ENCODE assay signal across 18 mouse cellular contexts in the genomic region with DNA sequence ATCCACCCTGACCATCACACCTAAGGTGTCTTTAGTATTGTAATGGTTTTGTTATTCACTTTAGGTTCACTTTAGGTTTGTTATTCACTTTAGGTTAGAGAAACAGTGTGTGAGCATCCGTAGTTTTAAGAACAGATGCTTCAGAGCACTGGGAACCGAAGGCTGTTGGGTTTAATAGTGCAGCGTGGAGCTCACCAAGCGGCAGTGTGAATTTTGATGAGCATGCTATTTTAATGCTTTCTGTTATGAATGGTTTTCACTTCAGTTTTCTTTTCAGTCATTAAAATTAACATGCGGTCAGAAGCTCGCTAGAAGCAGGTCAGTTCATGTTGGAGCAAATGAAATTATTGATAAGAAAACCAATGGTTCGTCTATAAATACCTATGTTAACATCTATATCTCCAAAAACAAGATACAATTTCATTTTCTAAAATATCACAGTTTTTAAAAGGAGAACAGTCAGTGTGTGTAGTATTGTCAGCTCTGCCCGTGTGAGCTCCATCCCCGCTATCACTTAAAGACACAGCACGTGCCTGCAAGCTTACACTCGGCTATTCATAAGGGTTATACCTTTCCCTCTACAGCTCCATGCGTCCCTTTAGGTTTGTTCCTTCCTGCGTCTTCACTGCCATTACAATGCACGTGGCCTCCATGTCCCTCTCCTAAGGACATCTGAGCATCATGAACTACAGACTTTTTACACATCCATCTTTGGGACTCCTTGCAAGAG. TPM values are rescaled to one million over a fixed set of nuclear protein-coding genes. Genes with fewer than 3 reads are reported as not detected.
DNase-seq lines count a peak whose midpoint lies in the region; ATAC-seq and TF ChIP-seq lines count a peak whose summit lies in the region.
"Had no signal": no experiment of that assay in that cellular context is flagged by ENCODE, and none has a peak within 500 bp of the region (broad histone marks: within the 10 kb centered on the region; RNA-seq: fewer than 3 reads in every experiment).

No protein-coding gene starts in this region.

- no peaks in the 10 kb centered on the region for H3K36me3 ChIP-seq in forebrain, postnatal 0 days (ENCODE audit: insufficient read depth)
- no peaks in the 10 kb centered on the region for H3K36me3 ChIP-seq in forebrain, embryonic 15.5 days
- no peaks in the 10 kb centered on the region for H3K36me3 ChIP-seq in hindbrain, embryonic 16.5 days (ENCODE audit: control insufficient read depth, insufficient read depth, low read length)
- no peaks in the 10 kb centered on the region for H3K36me3 ChIP-seq in hindbrain, embryonic 12.5 days
- H3K36me3 ChIP-seq in ES-E14 (ENCODE audit: control insufficient read depth, insufficient read depth, low read length, poor library complexity, severe bottlenecking): peaks cover 2% of the 10 kb centered on the region; the same call in 1 of the 2 replicates
- H3K36me3 ChIP-seq: embryonic facial prominence, embryonic 12.5 days; forebrain, embryonic 12.5 days; heart, embryonic 13.5 days; hindbrain, embryonic 13.5 days had no signal

- H3K27ac ChIP-seq in forebrain, postnatal 0 days (ENCODE audit: low read depth, low read length): no peak overlapping the region
- H3K27ac ChIP-seq in forebrain, embryonic 15.5 days (replicated peaks): no peak overlapping the region
- H3K27ac ChIP-seq in hindbrain, embryonic 16.5 days (ENCODE audit: low read depth, low read length): no peak overlapping the region
- H3K27ac ChIP-seq in hindbrain, embryonic 12.5 days: no peak overlapping the region
- H3K27ac ChIP-seq in ES-E14 (ENCODE audit: insufficient read depth, low read depth, low read length, poor library complexity, severe bottlenecking): no peak overlapping the region
- H3K27ac ChIP-seq: embryonic facial prominence, embryonic 12.5 days; forebrain, embryonic 12.5 days; heart, embryonic 13.5 days; hindbrain, embryonic 13.5 days had no signal

- no peaks in the 10 kb centered on the region for H3K4me1 ChIP-seq in forebrain, postnatal 0 days (ENCODE audit: insufficient read depth)
- peaks cover 6% of the 10 kb centered on the region; the same call in 1 of the 2 replicates for H3K4me1 ChIP-seq in forebrain, embryonic 15.5 days
- H3K4me1 ChIP-seq in hindbrain, embryonic 16.5 days (ENCODE audit: control insufficient read depth, insufficient read depth, low read depth, low read length): no peaks in the 10 kb centered on the region
- H3K4me1 ChIP-seq in hindbrain, embryonic 12.5 days: peaks cover 3% of the 10 kb centered on the region; the same call in 1 of the 2 replicates
- peaks cover 6 to 16% of the 10 kb centered on the region in 2 experiments for H3K4me1 ChIP-seq in ES-E14 (ENCODE audit: control insufficient read depth in 2 of 2, insufficient read depth in 2 of 2, low read length in 2 of 2, poor library complexity in 1 of 2)
- H3K4me1 ChIP-seq: embryonic facial prominence, embryonic 12.5 days; forebrain, embryonic 12.5 days had no signal

- TF ChIP-seq CTCF in forebrain, postnatal 0 days (IDR thresholded peaks at IDR 0.05; ENCODE audit: low read depth): no peak

- H3K4me3 ChIP-seq in forebrain, postnatal 0 days (ENCODE audit: low read depth, low read length): no peak overlapping the region
- H3K4me3 ChIP-seq in forebrain, embryonic 15.5 days: no peak overlapping the region
- no peak overlapping the region for H3K4me3 ChIP-seq in hindbrain, embryonic 16.5 days (ENCODE audit: low read length)
- H3K4me3 ChIP-seq in hindbrain, embryonic 12.5 days: no peak overlapping the region
- H3K4me3 ChIP-seq in ES-E14 (ENCODE audit: insufficient read depth in 1 of 2, low read depth in 1 of 2, low read length in 2 of 2, poor library complexity in 1 of 2, severe bottlenecking in 1 of 2): no peak overlapping the region
- H3K4me3 ChIP-seq: embryonic facial prominence, embryonic 12.5 days; forebrain, embryonic 12.5 days; heart, embryonic 13.5 days; hindbrain, embryonic 13.5 days had no signal

- H3K9ac ChIP-seq in forebrain, postnatal 0 days: no peak overlapping the region
- no peak overlapping the region for H3K9ac ChIP-seq in forebrain, embryonic 15.5 days (replicated peaks)
- H3K9ac ChIP-seq in hindbrain, embryonic 16.5 days (ENCODE audit: low read depth, low read length): no peak overlapping the region
- H3K9ac ChIP-seq in hindbrain, embryonic 12.5 days: no peak overlapping the region
- H3K9ac ChIP-seq in ES-E14 (ENCODE audit: insufficient read depth, low read depth, low read length, poor library complexity, severe bottlenecking): no peak overlapping the region
- H3K9ac ChIP-seq: embryonic facial prominence, embryonic 12.5 days; forebrain, embryonic 12.5 days; hindbrain, embryonic 13.5 days had no signal

- in situ Hi-C loops in ES-E14 (cut with MboI; ENCODE audit: low sequenced_read_pairs in 2 of 2, unreplicated experiment in 2 of 2): no loop called here

- DNase-seq in forebrain, postnatal 0 days: peak; percentile 7
- DNase-seq in A20 (ENCODE audit: low read depth, low spot score) (peak; percentile 84), ES-E14 (ENCODE audit: low read depth, low spot score) (no peak)
- DNase-seq: adrenal gland, postnatal 10 days; cerebellum, adult 11-12 months; cerebellum, adult 9-10 months; cerebellum, postnatal 25 days; gastrocnemius, postnatal 14 days; heart, postnatal 36 days had no signal

- H3K9me3 ChIP-seq in forebrain, postnatal 0 days (ENCODE audit: low read length): no peaks in the 10 kb centered on the region
- H3K9me3 ChIP-seq in forebrain, embryonic 15.5 days: no peaks in the 10 kb centered on the region
- H3K9me3 ChIP-seq in hindbrain, embryonic 16.5 days (ENCODE audit: control insufficient read depth, low read length): no peaks in the 10 kb centered on the region
- no peaks in the 10 kb centered on the region for H3K9me3 ChIP-seq in hindbrain, embryonic 12.5 days (replicated peaks)
- no peaks in the 10 kb centered on the region for H3K9me3 ChIP-seq in ES-E14 (ENCODE audit: control insufficient read depth, insufficient read depth, low read depth, low read length)
- H3K9me3 ChIP-seq: embryonic facial prominence, embryonic 12.5 days; forebrain, embryonic 12.5 days; heart, embryonic 13.5 days; hindbrain, embryonic 13.5 days had no signal

- no peaks in the 10 kb centered on the region for H3K27me3 ChIP-seq in forebrain, postnatal 0 days (ENCODE audit: insufficient read depth, low read length)
- H3K27me3 ChIP-seq in forebrain, embryonic 15.5 days: no peaks in the 10 kb centered on the region
- H3K27me3 ChIP-seq in hindbrain, embryonic 16.5 days (replicated peaks; ENCODE audit: control insufficient read depth, insufficient read depth, low read length): no peaks in the 10 kb centered on the region
- H3K27me3 ChIP-seq in hindbrain, embryonic 12.5 days: no peaks in the 10 kb centered on the region
- H3K27me3 ChIP-seq: embryonic facial prominence, embryonic 12.5 days; forebrain, embryonic 12.5 days; heart, embryonic 13.5 days; hindbrain, embryonic 13.5 days had no signal

- 69% methylated on average over 14 of the region's 14 CpGs for WGBS in forebrain, postnatal 0 days
- WGBS in forebrain, embryonic 15.5 days: 83% methylated on average over 14 of the region's 14 CpGs
- 78% methylated on average over 14 of the region's 14 CpGs for WGBS in hindbrain, embryonic 16.5 days
- 89% methylated on average over 14 of the region's 14 CpGs for WGBS in hindbrain, embryonic 12.5 days

- ATAC-seq in forebrain, postnatal 0 days: no peak
- no peak for ATAC-seq in forebrain, embryonic 15.5 days (replicated peaks)
- 0 out of 2 replicates have a peak, but pooled peaks have one; percentile 19 for ATAC-seq in hindbrain, embryonic 16.5 days
- ATAC-seq in hindbrain, embryonic 12.5 days (ENCODE audit: low FRiP score): no peak
- ATAC-seq in monocyte, adult 5-6 weeks (replicated peaks; ENCODE audit: insufficient number of reproducible peaks, low FRiP score, low TSS enrichment, poor library complexity, severe bottlenecking): no peak
- ATAC-seq: intestine, embryonic 16.5 days had no signal

- no peak overlapping the region for H3K4me2 ChIP-seq in forebrain, postnatal 0 days (ENCODE audit: low read depth)
- no peak overlapping the region for H3K4me2 ChIP-seq in forebrain, embryonic 15.5 days (replicated peaks)
- H3K4me2 ChIP-seq in hindbrain, embryonic 16.5 days (ENCODE audit: low read length): no peak overlapping the region
- H3K4me2 ChIP-seq in hindbrain, embryonic 12.5 days (replicated peaks): no peak overlapping the region
- H3K4me2 ChIP-seq: embryonic facial prominence, embryonic 12.5 days; forebrain, embryonic 12.5 days; heart, embryonic 13.5 days; hindbrain, embryonic 13.5 days had no signal

TF ChIP-seq in ES-E14, 5 proteins besides CTCF, POLR2A, EP300 and RAD21:
- TF ChIP-seq ZC3H11A (IDR thresholded peaks at IDR 0.05; ENCODE audit: borderline replicate concordance, low read depth, low read length): no peak
- 0 out of 2 replicates have a peak, but pooled peaks have one; percentile 28 for TF ChIP-seq MAFK (IDR thresholded peaks at IDR 0.05; ENCODE audit: insufficient read depth, low read depth, low read length)

RNA-seq across cellular contexts. Expression of a gene that starts 21.9 kb away (rescaled TPM):
- 40.9 and 47.6 TPM in 2 replicates for total RNA-seq in forebrain, postnatal 0 days (2014; rRNA removed)
- polyA plus RNA-seq in forebrain, postnatal 0 days (2015; fragmentation: Nextera tagmentation; extraction: Ambion mirVana): 8.6 and 12.9 TPM in 2 replicates
- polyA plus RNA-seq in forebrain, embryonic 15.5 days (2015; fragmentation: Nextera tagmentation; extraction: Ambion mirVana): 12.1 and 12.3 TPM in 2 replicates
- polyA plus RNA-seq in hindbrain, embryonic 16.5 days (2015; fragmentation: Nextera tagmentation; extraction: Ambion mirVana): 10.3 and 10.9 TPM in 2 replicates
- polyA plus RNA-seq in hindbrain, embryonic 12.5 days (2016; fragmentation: Nextera tagmentation; extraction: Ambion mirVana): 7.3 and 7.6 TPM in 2 replicates
- total RNA-seq in ES-E14 (2012; rRNA removed): 12.4 and 13.9 TPM in 2 replicates
- total RNA-seq in monocyte, adult 5-6 weeks (2017): under 0.01 to 3.7 TPM (median 0.49 TPM) in 3 replicates
